Mouse (Mus musculus) lung, adult 2 months (tissue): ENCODE measurements around the gene Trp53inp2.

Experiments
- CTCF ChIP-seq: fragments of 200-500 bp; IDR thresholded peaks from 2 replicates; pipeline ENCODE4 v1.5.1; 2011; ENCODE audit warnings: mild to moderate bottlenecking, low read length, control low read depth; ENCODE audit not compliant: insufficient read depth
- POLR2A ChIP-seq: fragments of 200-500 bp; IDR thresholded peaks from 2 replicates; pipeline ENCODE4 v1.6.1; 2011; ENCODE audit warnings: low read depth, mild to moderate bottlenecking, control low read depth, low read length, borderline replicate concordance; ENCODE audit errors: extremely low read depth

- TF ChIP-seq CTCF (no peak), POLR2A (no peak)
These were observed 1.5 kb downstream of the Trp53inp2 start for GRCm38 (mm10) chr2:155382332-155382700.
